8 mouse cellular contexts compared by ENCODE assay signal in the genomic region with DNA sequence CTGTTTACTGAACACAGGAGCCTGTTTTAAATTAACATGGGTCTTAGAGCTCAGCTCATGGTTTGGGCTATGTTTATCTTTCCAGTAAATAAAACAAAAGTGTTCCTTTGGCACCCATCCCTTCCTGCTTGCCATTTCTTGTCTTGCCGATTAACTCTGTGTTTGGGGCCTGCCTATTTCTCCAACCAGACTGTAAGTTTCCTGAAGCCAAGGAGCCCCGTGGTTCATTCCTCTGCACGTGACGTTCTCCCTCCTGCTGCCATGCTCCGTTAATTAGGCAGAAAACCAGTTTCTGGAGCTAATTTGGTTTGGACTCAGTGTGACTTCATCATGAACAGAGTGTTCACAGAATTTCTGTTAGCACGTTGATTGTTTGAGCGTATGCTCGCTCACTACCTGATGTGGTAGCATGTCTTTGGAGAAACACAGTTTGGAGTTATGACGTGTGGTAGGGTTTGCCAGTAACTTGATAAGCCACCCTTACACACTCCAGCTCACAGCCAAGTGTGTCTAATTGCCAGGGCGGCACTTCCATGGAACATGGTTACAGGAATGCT.
DNase-seq lines count a peak whose midpoint lies in the region; ATAC-seq lines count a peak whose summit lies in the region.

No protein-coding gene starts in this region.

- H3K4me3 ChIP-seq in heart, embryonic 13.5 days = no peak overlapping the region
- no peak overlapping the region for H3K4me3 ChIP-seq in heart, embryonic 10.5 days
- no peak overlapping the region for H3K4me3 ChIP-seq in liver, embryonic 15.5 days (replicated peaks)
- H3K4me3 ChIP-seq in liver, embryonic 12.5 days = no peak overlapping the region
- H3K4me3 ChIP-seq in embryonic facial prominence, embryonic 15.5 days (replicated peaks) = no peak overlapping the region
- H3K4me3 ChIP-seq in limb, embryonic 11.5 days (ENCODE audit: low read depth, low read length) = no peak overlapping the region

- peaks cover 7% of the 10 kb centered on the region for H3K36me3 ChIP-seq in heart, embryonic 13.5 days
- H3K36me3 ChIP-seq in heart, embryonic 10.5 days = peaks cover 2% of the 10 kb centered on the region; the same call in 1 of the 2 replicates
- H3K36me3 ChIP-seq in liver, embryonic 15.5 days (replicated peaks) = no peaks in the 10 kb centered on the region
- 0 out of 2 replicates have a peak, but pooled peaks cover 6% of the 10 kb centered on the region for H3K36me3 ChIP-seq in liver, embryonic 12.5 days
- no peaks in the 10 kb centered on the region for H3K36me3 ChIP-seq in embryonic facial prominence, embryonic 15.5 days
- no peaks in the 10 kb centered on the region; the same call in 1 of the 2 replicates for H3K36me3 ChIP-seq in limb, embryonic 11.5 days (ENCODE audit: control insufficient read depth, insufficient read depth, low read length)

- 74% methylated on average over 10 of the region's 10 CpGs for WGBS in heart, embryonic 13.5 days
- 82% methylated on average over 10 of the region's 10 CpGs for WGBS in heart, embryonic 10.5 days
- 72% methylated on average over 10 of the region's 10 CpGs for WGBS in liver, embryonic 15.5 days (ENCODE audit: insufficient replicate concordance)
- WGBS in liver, embryonic 12.5 days (ENCODE audit: insufficient replicate concordance) = 73% methylated on average over 10 of the region's 10 CpGs
- 39% methylated on average over 10 of the region's 10 CpGs for WGBS in embryonic facial prominence, embryonic 15.5 days
- WGBS in limb, embryonic 11.5 days = 36% methylated on average over 10 of the region's 10 CpGs

- no peak for ATAC-seq in heart, embryonic 13.5 days (ENCODE audit: extremely low read depth, insufficient number of reproducible peaks, low FRiP score, low TSS enrichment)
- no peak for ATAC-seq in liver, embryonic 15.5 days (ENCODE audit: insufficient read depth)
- ATAC-seq in liver, embryonic 12.5 days = no peak
- 0 out of 2 replicates have a peak, but pooled peaks have one; percentile 26 for ATAC-seq in embryonic facial prominence, embryonic 15.5 days (ENCODE audit: insufficient number of reproducible peaks, low FRiP score, low TSS enrichment, low read depth)
- no peak for ATAC-seq in limb, embryonic 11.5 days (ENCODE audit: insufficient number of reproducible peaks, low FRiP score, low TSS enrichment, low read depth)

- H3K9ac ChIP-seq in heart, embryonic 13.5 days = 0 out of 2 replicates have a peak overlapping the region, but pooled peaks have one; percentile 54
- no peak overlapping the region for H3K9ac ChIP-seq in liver, embryonic 15.5 days
- H3K9ac ChIP-seq in liver, embryonic 12.5 days = no peak overlapping the region
- no peak overlapping the region for H3K9ac ChIP-seq in embryonic facial prominence, embryonic 15.5 days
- H3K9ac ChIP-seq in limb, embryonic 11.5 days (ENCODE audit: low read length) = no peak overlapping the region

- H3K4me1 ChIP-seq in heart, embryonic 13.5 days = peaks cover 79% of the 10 kb centered on the region
- H3K4me1 ChIP-seq in heart, embryonic 10.5 days = peaks cover 50% of the 10 kb centered on the region
- peaks cover 46% of the 10 kb centered on the region for H3K4me1 ChIP-seq in liver, embryonic 15.5 days (replicated peaks)
- H3K4me1 ChIP-seq in liver, embryonic 12.5 days = peaks cover 41% of the 10 kb centered on the region
- H3K4me1 ChIP-seq in embryonic facial prominence, embryonic 15.5 days = peaks cover 71% of the 10 kb centered on the region
- H3K4me1 ChIP-seq in limb, embryonic 11.5 days (ENCODE audit: control insufficient read depth, insufficient read depth, low read length) = peaks cover 49% of the 10 kb centered on the region

- H3K27ac ChIP-seq in heart, embryonic 13.5 days (replicated peaks) = peak overlapping the region; percentile 65
- no peak overlapping the region for H3K27ac ChIP-seq in heart, embryonic 10.5 days
- H3K27ac ChIP-seq in liver, embryonic 15.5 days (replicated peaks) = 0 out of 2 replicates have a peak overlapping the region, but pooled peaks have one; percentile 7
- H3K27ac ChIP-seq in liver, embryonic 12.5 days = no peak overlapping the region
- peak overlapping the region; percentile 71 for H3K27ac ChIP-seq in embryonic facial prominence, embryonic 15.5 days (replicated peaks)
- H3K27ac ChIP-seq in limb, embryonic 11.5 days (replicated peaks; ENCODE audit: low read depth, low read length) = peak overlapping the region; percentile 22; the same call in 1 of the 2 replicates

- no peaks in the 10 kb centered on the region for H3K9me3 ChIP-seq in heart, embryonic 13.5 days
- no peaks in the 10 kb centered on the region for H3K9me3 ChIP-seq in heart, embryonic 10.5 days
- H3K9me3 ChIP-seq in liver, embryonic 15.5 days (replicated peaks) = no peaks in the 10 kb centered on the region
- H3K9me3 ChIP-seq in liver, embryonic 12.5 days (replicated peaks) = no peaks in the 10 kb centered on the region
- H3K9me3 ChIP-seq in embryonic facial prominence, embryonic 15.5 days (replicated peaks) = no peaks in the 10 kb centered on the region
- H3K9me3 ChIP-seq in limb, embryonic 11.5 days (ENCODE audit: control insufficient read depth, low read length) = no peaks in the 10 kb centered on the region

- DNase-seq in heart, embryonic 10.5 days (ENCODE audit: low spot score) = no peak
- no peak for DNase-seq in limb, embryonic 11.5 days (ENCODE audit: low spot score)
- DNase-seq in spleen, adult 12 weeks (ENCODE audit: low spot score) = no peak
- DNase-seq in cerebellum, adult 11-12 months = no peak

- H3K27me3 ChIP-seq in heart, embryonic 13.5 days (replicated peaks) = no peaks in the 10 kb centered on the region
- H3K27me3 ChIP-seq in heart, embryonic 10.5 days (ENCODE audit: insufficient read depth, poor library complexity, severe bottlenecking) = no peaks in the 10 kb centered on the region
- 0 out of 2 replicates have a peak, but pooled peaks cover 11% of the 10 kb centered on the region for H3K27me3 ChIP-seq in liver, embryonic 15.5 days
- peaks cover 19% of the 10 kb centered on the region for H3K27me3 ChIP-seq in liver, embryonic 12.5 days (replicated peaks)
- no peaks in the 10 kb centered on the region for H3K27me3 ChIP-seq in embryonic facial prominence, embryonic 15.5 days
- no peaks in the 10 kb centered on the region for H3K27me3 ChIP-seq in limb, embryonic 11.5 days (ENCODE audit: control insufficient read depth, insufficient read depth, low read length)

- no peak overlapping the region for H3K4me2 ChIP-seq in heart, embryonic 13.5 days
- no peak overlapping the region for H3K4me2 ChIP-seq in liver, embryonic 15.5 days
- H3K4me2 ChIP-seq in liver, embryonic 12.5 days = no peak overlapping the region
- no peak overlapping the region for H3K4me2 ChIP-seq in embryonic facial prominence, embryonic 15.5 days (replicated peaks)
- H3K4me2 ChIP-seq in limb, embryonic 11.5 days (ENCODE audit: low read depth, severe bottlenecking) = no peak overlapping the region

Comparison
In these comparisons a context has a peak if more than half of its experiments do, and no peak if none do; other contexts are left out.
1. H3K27ac ChIP-seq: peak in heart, embryonic 13.5 days (single experiment), liver, embryonic 15.5 days (single experiment), embryonic facial prominence, embryonic 15.5 days (single experiment) and limb, embryonic 11.5 days (single experiment); none in heart, embryonic 10.5 days (single experiment) and liver, embryonic 12.5 days (single experiment).